8 mouse cellular contexts compared by ENCODE assay signal in genomic region chr17:31833752-31834151, GRCm38 (mm10). TPM values are rescaled to one million over a fixed set of nuclear protein-coding genes. Genes with fewer than 3 reads are reported as not detected.
A peak's percentile ranks its signal among the peaks of the same experiment; 100 is the strongest.
DNase-seq lines count a peak whose midpoint lies in the region; ATAC-seq lines count a peak whose summit lies in the region.

No protein-coding gene starts in this region.

- ATAC-seq in liver, embryonic 11.5 days (replicated peaks; ENCODE audit: low FRiP score): no peak
- no peak for ATAC-seq in embryonic facial prominence, embryonic 15.5 days (ENCODE audit: insufficient number of reproducible peaks, low FRiP score, low TSS enrichment, low read depth)

- no peaks in the 10 kb centered on the region for H3K9me3 ChIP-seq in liver, embryonic 11.5 days (ENCODE audit: control insufficient read depth, low read length)
- no peaks in the 10 kb centered on the region for H3K9me3 ChIP-seq in embryonic facial prominence, embryonic 15.5 days (replicated peaks)

- H3K4me2 ChIP-seq in liver, embryonic 11.5 days: no peak overlapping the region
- no peak overlapping the region for H3K4me2 ChIP-seq in embryonic facial prominence, embryonic 15.5 days (replicated peaks)

- H3K9ac ChIP-seq in liver, embryonic 11.5 days (ENCODE audit: low read depth, low read length): no peak overlapping the region
- H3K9ac ChIP-seq in embryonic facial prominence, embryonic 15.5 days: no peak overlapping the region

- H3K27me3 ChIP-seq in liver, embryonic 11.5 days (replicated peaks; ENCODE audit: control insufficient read depth, insufficient read depth, low read length): no peaks in the 10 kb centered on the region
- H3K27me3 ChIP-seq in embryonic facial prominence, embryonic 15.5 days: no peaks in the 10 kb centered on the region

- no peak overlapping the region for H3K27ac ChIP-seq in liver, embryonic 11.5 days (ENCODE audit: low read depth, low read length)
- H3K27ac ChIP-seq in embryonic facial prominence, embryonic 15.5 days (replicated peaks): peak overlapping the region; percentile 72

- no peaks in the 10 kb centered on the region for H3K36me3 ChIP-seq in liver, embryonic 11.5 days (ENCODE audit: control insufficient read depth, insufficient read depth, low read length)
- no peaks in the 10 kb centered on the region for H3K36me3 ChIP-seq in embryonic facial prominence, embryonic 15.5 days

- peak; percentile 40 for DNase-seq in liver
- no peak for DNase-seq in liver, embryonic 11.5 days (ENCODE audit: low spot score)
- DNase-seq in kidney, postnatal 10 days: peak; percentile 68
- peak; percentile 56 to 79 for DNase-seq in spleen, postnatal 4 days (ENCODE audit: low spot score in 2 of 2)
- no peak for DNase-seq in cerebellum, adult 8-10 months
- DNase-seq in T-cell, adult 2 months (ENCODE audit: low spot score): no peak
- no peak for DNase-seq in retina, embryonic 14.5 days (ENCODE audit: low spot score)

- 30% methylated on average over 7 of the region's 7 CpGs for WGBS in liver, embryonic 11.5 days
- 20% methylated on average over 7 of the region's 7 CpGs for WGBS in embryonic facial prominence, embryonic 15.5 days

- H3K4me3 ChIP-seq in liver, embryonic 11.5 days (ENCODE audit: low read depth, low read length): no peak overlapping the region
- H3K4me3 ChIP-seq in embryonic facial prominence, embryonic 15.5 days (replicated peaks): no peak overlapping the region

- H3K4me1 ChIP-seq in liver, embryonic 11.5 days (replicated peaks; ENCODE audit: control insufficient read depth, insufficient read depth, low read length): peaks cover 6% of the 10 kb centered on the region
- peaks cover 50% of the 10 kb centered on the region for H3K4me1 ChIP-seq in embryonic facial prominence, embryonic 15.5 days

RNA-seq across cellular contexts. Expression of gene Sik1, which starts 21.9 kb away (rescaled TPM):
- polyA plus RNA-seq in liver, embryonic 11.5 days (2014; fragmentation: Nextera tagmentation; extraction: Ambion mirVana): 10.4 and 11.2 TPM in 2 replicates
- 33.6 and 35.5 TPM in 2 replicates for polyA plus RNA-seq in embryonic facial prominence, embryonic 15.5 days (2015; fragmentation: Nextera tagmentation; extraction: Ambion mirVana)

Comparison
In these comparisons a context has a peak if more than half of its experiments do, and no peak if none do; other contexts are left out.
1. DNase-seq: peak in liver (single experiment), kidney, postnatal 10 days (single experiment) and spleen, postnatal 4 days (2 of 2); none in liver, embryonic 11.5 days (single experiment), cerebellum, adult 8-10 months (single experiment), T-cell, adult 2 months (single experiment) and retina, embryonic 14.5 days (single experiment).